Mouse (Mus musculus) spleen, adult 2 months (tissue): ENCODE results near the gene Nckap5l. TPM values are rescaled to one million over a fixed set of nuclear protein-coding genes. Genes with fewer than 3 reads are reported as not detected.

ENCODE experiments used
- DNase-seq, 2 experiments: peaks; one replicate each; pipeline versions ENCODE4 v3.0.0 to v3.0.0-alpha.2; 2012 to 2021; ENCODE audit warnings: low spot score in 2 of 2, low read depth in 1 of 2
- H3K27ac ChIP-seq: fragments of 200-500 bp; 2 replicates; pipeline ENCODE4 v1.5.1; 2012; ENCODE audit warnings: low read length, inconsistent platforms; ENCODE audit not compliant: insufficient read depth
- H3K27me3 ChIP-seq: fragments of 200-500 bp; 2 replicates; pipeline ENCODE4 v1.6.1; 2012; ENCODE audit warnings: mild to moderate bottlenecking, moderate library complexity, low read length, inconsistent platforms; ENCODE audit not compliant: control insufficient read depth, insufficient read depth
- H3K36me3 ChIP-seq: fragments of 200-500 bp; 2 replicates; pipeline ENCODE4 v1.6.1; 2012; ENCODE audit warnings: mild to moderate bottlenecking, low read length, inconsistent platforms; ENCODE audit not compliant: control insufficient read depth, insufficient read depth
- H3K4me1 ChIP-seq: fragments of 200-500 bp; 2 replicates; pipeline ENCODE4 v1.6.1; 2011; ENCODE audit warnings: inconsistent platforms; ENCODE audit not compliant: control insufficient read depth, insufficient read depth, insufficient read length
- H3K4me3 ChIP-seq: fragments of 200-500 bp; 2 replicates; pipeline ENCODE4 v1.5.1; 2011; ENCODE audit warnings: mild to moderate bottlenecking, inconsistent platforms; ENCODE audit not compliant: insufficient read depth, insufficient read length; ENCODE audit errors: extremely low read depth
- CTCF ChIP-seq: fragments of 200-500 bp; IDR thresholded peaks from 2 replicates; pipeline ENCODE4 v1.5.1; 2011; ENCODE audit warnings: mild to moderate bottlenecking, inconsistent platforms; ENCODE audit not compliant: insufficient read depth, insufficient read length, insufficient replicate concordance; ENCODE audit errors: extremely low read depth
- POLR2A ChIP-seq: fragments of 200-500 bp; IDR thresholded peaks from 2 replicates; pipeline ENCODE4 v1.6.1; 2011; ENCODE audit warnings: low read depth, low read length, inconsistent platforms
- WGBS: fragments of 180-500 bp; shearing (Covaris S2); methylation state at CpG from one replicate; pipeline ENCODE4 v1.1.7; 2018; 5-methylcytosine and 5-hydroxymethylcytosine counted together
- polyA plus RNA-seq: library from polyadenylated mRNA; depleted of rRNA; stranded (reverse); fragments of >200 nt; gene quantifications from 2 replicates; pipeline ENCODE4 v1.2.3, GENCODE M21; 2012; rRNA removed

Gene Nckap5l
- polyA plus RNA-seq, 1 experiment = 10.9 TPM

GRCm38 (mm10) chr15:99376240-99376639 is 81.3 kb downstream of the Nckap5l start:
- WGBS = 90% methylated on average over 5 of the region's 5 CpGs
- DNase-seq = no peak
- Histone ChIP-seq H3K27me3 (no peaks in the 10 kb centered on the region), H3K27ac (no peak overlapping the region), H3K4me1 (no peaks in the 10 kb centered on the region), H3K36me3 (no peaks in the 10 kb centered on the region), H3K4me3 (no peak overlapping the region)
- TF ChIP-seq POLR2A (no peak), CTCF (no peak)

- no peak for DNase-seq
- Histone ChIP-seq H3K27me3 (no peaks in the 10 kb centered on the region), H3K4me3 (no peak overlapping the region), H3K4me1 (no peaks in the 10 kb centered on the region; the same call in 1 of the 2 replicates), H3K36me3 (no peaks in the 10 kb centered on the region), H3K27ac (no peak overlapping the region)
- WGBS = 94% methylated on average over 3 of the region's 3 CpGs
- TF ChIP-seq CTCF (no peak), POLR2A (no peak)
These were observed 82.0 kb downstream of the Nckap5l start for GRCm38 (mm10) chr15:99375581-99375980.

- H3K27ac ChIP-seq = no peak overlapping the region
- no peaks in the 10 kb centered on the region; the same call in 1 of the 2 replicates for H3K4me1 ChIP-seq
- no peaks in the 10 kb centered on the region for H3K36me3 ChIP-seq
- H3K27me3 ChIP-seq = no peaks in the 10 kb centered on the region
- no peak for TF ChIP-seq POLR2A
- DNase-seq = no peak
- WGBS = 94% methylated on average over 5 of the region's 5 CpGs
- no peak overlapping the region for H3K4me3 ChIP-seq
These were observed 82.5 kb downstream of the Nckap5l start for GRCm38 (mm10) chr15:99375036-99375435.

- H3K36me3 ChIP-seq = no peaks in the 10 kb centered on the region
- no peaks in the 10 kb centered on the region for H3K27me3 ChIP-seq
- TF ChIP-seq CTCF (no peak), POLR2A (no peak)
- WGBS = 79% methylated on average over 9 of the region's 9 CpGs
- H3K4me1 ChIP-seq = no peaks in the 10 kb centered on the region; the same call in 1 of the 2 replicates
- DNase-seq = no peak
- no peak overlapping the region for H3K4me3 ChIP-seq
- H3K27ac ChIP-seq = no peak overlapping the region
These were observed 84.8 kb downstream of the Nckap5l start for GRCm38 (mm10) chr15:99372761-99373160.

Other genes starting within 250 kb of the Nckap5l start
- gene Kcnh3, start 232.9 kb downstream of the Nckap5l start, polyA plus RNA-seq = 3.5 and 3.7 TPM in 2 replicates
- gene Mcrs1, start 205.8 kb downstream of the Nckap5l start, polyA plus RNA-seq = 48.5 and 63.1 TPM in 2 replicates
- gene Prpf40b, start 162.7 kb downstream of the Nckap5l start, polyA plus RNA-seq = 27.1 and 31.4 TPM in 2 replicates
- gene Fam186b, start 161.9 kb downstream of the Nckap5l start, polyA plus RNA-seq = 0.02 and 0.05 TPM in 2 replicates
- gene Fmnl3, start 87.3 kb downstream of the Nckap5l start, polyA plus RNA-seq = 25.6 and 30.8 TPM in 2 replicates
- 434 and 466 TPM in 2 replicates for gene Tmbim6, start 64.9 kb downstream of the Nckap5l start, polyA plus RNA-seq
- 5.1 and 7.4 TPM in 2 replicates for gene Bcdin3d, start 17.0 kb upstream of the Nckap5l start, polyA plus RNA-seq
- gene Faim2, start 70.4 kb upstream of the Nckap5l start, polyA plus RNA-seq = 0.06 TPM in 1 of 2 replicates, not detected in the other
- 0.05 and 0.08 TPM in 2 replicates for gene Aqp2, start 121.3 kb upstream of the Nckap5l start, polyA plus RNA-seq
- gene Aqp5, start 133.0 kb upstream of the Nckap5l start, polyA plus RNA-seq = 0.27 and 0.74 TPM in 2 replicates
- not detected in 2 replicates for gene Aqp6, start 143.7 kb upstream of the Nckap5l start, polyA plus RNA-seq
- 12.7 and 15.7 TPM in 2 replicates for gene Racgap1, start 193.9 kb upstream of the Nckap5l start, polyA plus RNA-seq
- 1.3 and 2.0 TPM in 2 replicates for gene Asic1, start 212.6 kb upstream of the Nckap5l start, polyA plus RNA-seq
- gene Smarcd1, start 244.4 kb upstream of the Nckap5l start, polyA plus RNA-seq = 24.7 and 35.0 TPM in 2 replicates
- gene Gm17349, start 247.7 kb upstream of the Nckap5l start, polyA plus RNA-seq = 0.80 and 1.0 TPM in 2 replicates